Mouse (Mus musculus): Measurements from ENCODE around the gene Hoxd9.

DNA sequence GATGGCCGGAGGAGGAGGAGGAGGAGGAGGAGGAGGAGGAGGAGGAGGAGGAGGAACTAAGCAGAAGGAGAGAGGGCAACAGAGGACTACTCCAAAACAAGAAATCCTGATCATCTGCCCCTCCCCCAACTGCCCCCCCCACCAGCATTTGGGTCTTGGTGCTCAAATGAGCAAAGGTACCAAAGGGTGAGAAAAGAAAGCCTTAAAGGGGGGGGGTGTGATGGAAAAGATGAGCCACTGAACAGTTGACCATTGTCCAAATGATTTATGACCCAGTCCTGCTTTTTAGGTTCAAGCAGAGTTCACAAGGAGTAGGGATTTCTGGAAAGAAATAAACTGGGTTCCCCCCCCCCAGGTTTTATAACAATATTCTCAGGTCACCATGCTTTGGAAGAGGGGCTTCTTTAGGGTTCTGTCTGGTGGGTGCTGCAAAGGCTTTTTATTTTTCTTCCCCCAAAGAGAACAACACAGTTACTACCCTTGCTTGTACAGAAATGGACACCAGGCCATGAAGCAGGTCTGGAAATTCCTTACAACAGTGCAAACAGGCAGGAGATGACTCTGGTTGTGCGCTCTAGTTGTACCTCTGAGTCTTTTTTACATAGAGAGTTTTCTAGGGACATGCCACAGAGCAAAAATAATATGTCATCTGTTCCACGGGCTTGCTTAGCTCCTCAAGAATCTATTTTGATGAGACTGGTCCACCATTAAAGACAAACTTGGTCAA is 43.9 kb downstream of the Hoxd9 start:
- TF ChIP-seq POLR2A (IDR thresholded peaks at IDR 0.05; ENCODE audit: control insufficient read depth, extremely low read depth, insufficient read depth, low read length, poor library complexity) (no peak), CTCF (IDR thresholded peaks at IDR 0.05; ENCODE audit: borderline replicate concordance, control insufficient read depth, extremely low read depth, insufficient read depth, low read length, poor library complexity) (no peak)

Data from thymus, adult 2 months (tissue).